Mouse (Mus musculus) kidney, embryonic 16.5 days (tissue): ENCODE results near the gene Htr1d. TPM values are rescaled to one million over a fixed set of nuclear protein-coding genes. Genes with fewer than 3 reads are reported as not detected.

Source experiments
- ATAC-seq: fragments of 200-750 bp; cut with Nextera tagmentation; 2 replicates; pipeline ENCODE4 v1.8.0; 2017; ENCODE audit warnings: moderate TSS enrichment; ENCODE audit not compliant: low FRiP score, low TSS enrichment
- H3K27ac ChIP-seq: fragments of 300-500 bp; sonication (generic); 2 replicates; pipeline ENCODE4 v1.5.1; 2014; ENCODE audit warnings: low read length
- H3K27me3 ChIP-seq: fragments of 300-500 bp; sonication (generic); 2 replicates; pipeline ENCODE4 v1.6.1; 2014; ENCODE audit warnings: low read length, control low read depth, mixed read lengths; ENCODE audit not compliant: insufficient read depth
- H3K36me3 ChIP-seq: fragments of 300-500 bp; sonication (generic); 2 replicates; pipeline ENCODE4 v1.6.1; 2014; ENCODE audit warnings: low read length, control low read depth, mixed read lengths; ENCODE audit not compliant: insufficient read depth
- H3K4me1 ChIP-seq: fragments of 300-500 bp; sonication (generic); 2 replicates; pipeline ENCODE4 v1.6.1; 2014; ENCODE audit warnings: low read length, control low read depth, mixed read lengths; ENCODE audit not compliant: insufficient read depth
- H3K4me2 ChIP-seq: fragments of 300-500 bp; sonication (generic); replicated peaks from 2 replicates; pipeline ENCODE4 v1.6.1; 2014; ENCODE audit warnings: low read depth, low read length
- H3K4me3 ChIP-seq: fragments of 300-500 bp; sonication (generic); 2 replicates; pipeline ENCODE4 v1.5.1; 2014; ENCODE audit warnings: mild to moderate bottlenecking, low read length
- H3K9ac ChIP-seq: fragments of 300-500 bp; sonication (generic); replicated peaks from 2 replicates; pipeline ENCODE4 v1.6.1; 2014; ENCODE audit warnings: low read length
- H3K9me3 ChIP-seq: fragments of 300-500 bp; sonication (generic); 2 replicates; pipeline ENCODE4 v1.6.1; 2016; ENCODE audit warnings: low read length, control low read depth
- WGBS: fragments of 180-500 bp; shearing (Covaris S2); extraction: QIAGEN DNeasy Blood & Tissue Kit; methylation state at CpG from one replicate; pipeline ENCODE4 v1.1.7; 2014; 5-methylcytosine and 5-hydroxymethylcytosine counted together
- polyA plus RNA-seq: library from polyadenylated mRNA; unstranded; fragments of >200 nt; fragmentation: Nextera tagmentation; extraction: Ambion mirVana; gene quantifications from 2 replicates; pipeline ENCODE4 v1.2.1, GENCODE M21; 2015

The Htr1d gene
- polyA plus RNA-seq, 1 experiment from 2014 or later, result 0.44 TPM

DNA sequence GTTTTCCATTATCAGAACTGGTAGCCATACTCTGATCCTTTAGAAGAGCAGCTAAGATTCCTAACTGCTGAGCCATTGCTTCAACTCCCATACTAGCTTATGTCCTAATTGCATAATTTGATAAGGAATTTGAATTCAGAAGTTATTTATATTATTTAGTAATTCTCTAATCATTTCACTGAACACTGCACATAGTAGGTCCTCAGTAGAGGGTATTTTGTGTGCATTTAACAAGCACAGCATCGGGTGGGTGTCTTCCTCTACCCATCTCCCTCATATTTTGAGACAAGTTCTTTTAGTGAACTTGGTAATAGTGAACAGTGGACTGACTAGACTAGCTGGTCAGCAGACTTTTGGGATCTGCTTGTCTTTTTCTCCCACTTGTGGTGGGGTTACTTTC is 53.4 kb downstream of the Htr1d start:
- Histone ChIP-seq H3K9ac (no peak overlapping the region), H3K4me3 (no peak overlapping the region), H3K4me2 (no peak overlapping the region), H3K36me3 (no peaks in the 10 kb centered on the region), H3K27me3 (no peaks in the 10 kb centered on the region), H3K9me3 (no peaks in the 10 kb centered on the region), H3K4me1 (peaks cover 21% of the 10 kb centered on the region), H3K27ac (no peak overlapping the region)
- no peak for ATAC-seq
- 97% methylated on average over 1 of the region's 1 CpGs for WGBS

DNA sequence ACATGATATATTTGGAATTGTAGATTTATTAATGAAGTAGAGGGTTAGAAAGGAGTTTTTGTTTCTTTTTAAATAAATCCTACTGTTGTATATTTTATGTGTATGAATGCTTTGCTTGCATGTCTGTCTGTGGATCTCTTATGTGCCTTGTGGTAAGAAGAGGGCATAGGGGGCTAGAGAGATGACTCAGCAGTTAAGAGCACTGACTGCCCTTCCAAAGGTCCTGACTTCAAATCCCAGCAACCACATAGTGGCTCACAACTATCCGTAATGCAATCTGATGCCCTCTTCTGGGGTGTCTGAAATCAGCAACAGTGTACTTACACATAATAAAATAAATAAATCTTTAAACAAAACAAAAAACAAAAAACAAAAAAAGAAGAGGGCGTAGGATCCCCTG is 63.2 kb downstream of the Htr1d start:
- Histone ChIP-seq H3K4me2 (no peak overlapping the region), H3K9ac (no peak overlapping the region), H3K36me3 (0 out of 2 replicates have a peak, but pooled peaks cover 5% of the 10 kb centered on the region), H3K27me3 (no peaks in the 10 kb centered on the region), H3K4me3 (no peak overlapping the region), H3K9me3 (no peaks in the 10 kb centered on the region), H3K27ac (no peak overlapping the region), H3K4me1 (no peaks in the 10 kb centered on the region)
- ATAC-seq, result no peak
- 79% methylated on average over 2 of the region's 2 CpGs for WGBS

Other genes starting within 250 kb of the Htr1d start
- 5.8 and 6.0 TPM in 2 replicates for gene Asap3, start 217.2 kb upstream of the Htr1d start, polyA plus RNA-seq
- 8.6 and 11.4 TPM in 2 replicates for gene Tcea3, start 175.8 kb upstream of the Htr1d start, polyA plus RNA-seq
- 25.3 and 26.7 TPM in 2 replicates for gene Zfp46, start 138.8 kb upstream of the Htr1d start, polyA plus RNA-seq
- gene Hnrnpr, start 112.6 kb upstream of the Htr1d start, polyA plus RNA-seq, result 181 TPM in 2 replicates
- gene 6030445D17Rik, start 38.7 kb downstream of the Htr1d start, polyA plus RNA-seq, result 0.35 and 0.46 TPM in 2 replicates
- 131 and 152 TPM in 2 replicates for gene Luzp1, start 46.2 kb downstream of the Htr1d start, polyA plus RNA-seq
- 25.7 and 30.5 TPM in 2 replicates for gene Kdm1a, start 179.2 kb downstream of the Htr1d start, polyA plus RNA-seq
- gene Tex46, start 186.9 kb downstream of the Htr1d start, polyA plus RNA-seq, result not detected in 2 replicates
- gene Lactbl1, start 199.1 kb downstream of the Htr1d start, polyA plus RNA-seq, result not detected in 2 replicates